Mouse (Mus musculus): Measurements from ENCODE around the gene Zhx3.
A peak's percentile ranks its signal among the peaks of the same experiment; 100 is the strongest.

Zhx3 gene

GRCm38 (mm10) chr2:160804794-160805527 is 67.8 kb downstream of the Zhx3 start:
- DNase-seq (ENCODE audit: low spot score in 2 of 2) = peak in 1 of 2 experiments; percentile 9

DNA sequence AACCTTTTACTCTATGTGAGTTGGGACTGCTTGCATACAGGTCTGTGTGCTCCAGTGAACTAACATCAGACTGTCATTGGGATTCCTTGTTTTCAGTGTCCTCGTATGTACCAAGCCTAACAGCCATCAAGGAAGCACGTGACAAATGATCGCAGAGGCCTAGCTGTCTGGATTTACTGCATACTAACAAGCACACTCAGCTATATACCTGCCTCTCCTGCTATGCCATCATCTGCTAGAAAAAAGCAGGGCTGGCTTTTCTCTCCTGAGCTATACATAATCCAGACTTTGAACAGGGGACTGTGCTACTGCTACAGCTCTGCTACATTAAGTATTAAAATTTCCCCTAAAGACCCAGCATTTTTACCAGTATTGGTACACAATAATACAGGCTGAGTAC is 70.5 kb downstream of the Zhx3 start:
- DNase-seq (ENCODE audit: low spot score in 2 of 2) = no peak

DNA sequence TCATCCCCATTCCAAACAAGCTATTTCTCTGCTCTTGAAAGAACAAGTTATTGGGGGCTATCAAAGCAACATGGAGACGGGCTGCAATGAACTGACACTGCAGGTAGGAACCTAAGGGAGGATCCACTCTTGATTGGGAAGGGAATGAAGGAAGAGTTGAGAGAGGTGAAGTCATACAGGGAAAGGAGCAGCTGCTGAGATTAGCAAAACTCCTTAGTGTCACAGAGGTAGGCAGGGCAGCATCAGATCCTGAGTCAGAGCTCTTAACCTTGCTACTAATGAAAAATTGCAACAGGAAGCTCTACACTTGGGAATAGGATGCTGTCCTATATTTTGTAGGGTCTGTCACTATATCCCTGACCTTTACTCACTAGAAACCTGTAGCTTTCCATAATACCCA is 71.8 kb downstream of the Zhx3 start:
- DNase-seq (ENCODE audit: low spot score in 2 of 2) = no peak

DNA sequence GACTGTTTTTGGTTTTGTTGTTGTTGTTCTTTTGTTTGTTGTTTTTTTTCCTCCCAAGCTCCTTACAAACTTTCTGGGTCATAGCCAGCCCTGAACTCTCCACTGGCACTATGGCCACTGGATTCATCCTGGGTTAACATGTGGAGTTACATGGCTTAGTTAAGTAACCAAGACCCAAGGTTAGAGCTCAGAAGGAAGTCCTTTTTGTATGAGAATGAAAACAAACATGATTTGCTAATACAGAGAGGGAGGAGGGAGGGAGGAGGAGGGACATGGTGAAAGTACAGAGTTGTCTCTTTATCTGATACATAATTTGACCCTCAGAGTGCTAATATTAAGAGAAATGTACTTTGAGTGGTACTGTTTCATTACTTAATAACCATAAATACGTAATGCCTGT is 74.6 kb downstream of the Zhx3 start:
- DNase-seq (ENCODE audit: low spot score in 2 of 2) = no peak

DNA sequence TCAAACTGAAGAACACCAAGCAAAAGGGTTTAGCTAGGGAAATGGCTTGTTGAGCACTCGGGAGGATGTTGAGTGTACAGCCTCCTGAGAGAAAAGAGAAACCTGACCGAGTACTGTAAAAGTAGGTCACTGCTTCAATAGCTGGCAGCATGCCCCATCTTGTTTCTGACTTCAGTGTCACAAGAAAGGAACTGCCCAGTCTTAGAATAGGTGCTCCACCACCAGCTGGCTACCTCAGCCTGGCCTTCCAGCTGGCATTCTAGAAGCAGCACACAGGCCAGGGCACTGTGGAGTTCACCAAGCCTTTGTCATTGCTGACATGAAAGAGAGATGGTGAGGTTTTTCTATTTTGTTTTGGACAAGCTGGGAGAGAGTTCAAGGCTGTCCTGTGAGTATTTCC is 75.8 kb downstream of the Zhx3 start:
- DNase-seq (ENCODE audit: low spot score in 2 of 2) = peak; percentile 47 to 65

GRCm38 (mm10) chr2:160793117-160793516 is 79.7 kb downstream of the Zhx3 start:
- no peak for DNase-seq (ENCODE audit: low spot score in 2 of 2)

- no peak for DNase-seq (ENCODE audit: low spot score in 2 of 2)
Observed at GRCm38 (mm10) chr2:160789741-160790140, 83.1 kb downstream of the Zhx3 start.

GRCm38 (mm10) chr2:160789046-160789445 is 83.8 kb downstream of the Zhx3 start:
- DNase-seq (ENCODE audit: low spot score in 2 of 2) = no peak

GRCm38 (mm10) chr2:160786333-160786732 is 86.5 kb downstream of the Zhx3 start:
- DNase-seq (ENCODE audit: low spot score in 2 of 2) = no peak

DNA sequence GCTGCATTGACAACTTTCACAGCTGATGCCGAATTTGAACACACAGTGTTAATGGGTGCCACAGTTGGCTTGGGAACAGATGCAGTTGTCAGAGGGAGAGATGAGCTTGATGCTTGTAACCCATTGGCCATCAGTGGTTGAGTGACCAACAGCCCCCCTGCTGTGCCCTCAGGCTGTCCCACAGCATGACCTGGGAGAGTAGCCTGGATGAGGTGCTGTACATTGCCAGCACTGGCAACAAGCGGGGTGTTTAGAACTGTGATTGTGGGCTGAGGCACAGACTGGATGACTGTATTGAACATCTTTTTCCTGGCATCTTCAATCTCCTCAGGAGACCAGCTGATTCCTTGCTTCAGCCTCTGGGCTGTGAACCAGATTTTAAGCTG is 92.0 kb downstream of the Zhx3 start:
- DNase-seq (ENCODE audit: low spot score in 2 of 2) = no peak

DNA sequence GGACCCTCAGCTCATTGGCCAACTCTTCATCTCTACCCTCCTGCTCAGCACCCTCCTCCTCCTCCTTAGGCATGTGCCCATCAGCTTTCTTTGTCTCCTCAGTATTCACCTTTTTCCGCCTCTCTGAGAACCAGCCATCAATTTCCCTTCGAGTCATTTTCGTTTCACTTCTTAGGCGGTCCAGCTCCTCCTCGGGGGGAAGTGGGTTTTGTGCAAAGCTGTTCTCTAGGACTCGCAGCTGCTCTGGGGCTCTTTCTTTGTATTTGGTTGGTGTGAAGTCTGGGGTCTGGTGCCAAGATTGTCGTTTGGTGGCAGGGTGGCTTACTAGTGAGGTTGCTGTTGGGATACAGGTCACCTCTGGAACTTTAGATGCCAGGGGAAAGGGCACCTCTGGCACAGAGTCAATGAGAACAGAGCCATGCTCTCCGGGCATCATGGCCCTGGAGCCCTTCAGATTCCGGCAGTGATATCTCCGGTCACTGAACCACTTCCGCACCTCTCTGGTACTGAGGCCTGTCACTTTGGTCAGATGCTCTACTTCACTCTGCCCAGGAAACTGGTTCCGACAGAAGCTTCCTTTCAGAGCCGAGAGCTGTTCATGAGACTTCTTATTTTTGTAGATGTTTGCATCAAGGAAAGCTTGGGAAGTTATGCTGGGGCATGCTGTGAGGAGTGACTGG is 92.5 kb downstream of the Zhx3 start:
- DNase-seq (ENCODE audit: low spot score in 2 of 2) = no peak

- no peak for DNase-seq (ENCODE audit: low spot score in 2 of 2)
Observed at GRCm38 (mm10) chr2:160778034-160778433, 94.8 kb downstream of the Zhx3 start.

DNA sequence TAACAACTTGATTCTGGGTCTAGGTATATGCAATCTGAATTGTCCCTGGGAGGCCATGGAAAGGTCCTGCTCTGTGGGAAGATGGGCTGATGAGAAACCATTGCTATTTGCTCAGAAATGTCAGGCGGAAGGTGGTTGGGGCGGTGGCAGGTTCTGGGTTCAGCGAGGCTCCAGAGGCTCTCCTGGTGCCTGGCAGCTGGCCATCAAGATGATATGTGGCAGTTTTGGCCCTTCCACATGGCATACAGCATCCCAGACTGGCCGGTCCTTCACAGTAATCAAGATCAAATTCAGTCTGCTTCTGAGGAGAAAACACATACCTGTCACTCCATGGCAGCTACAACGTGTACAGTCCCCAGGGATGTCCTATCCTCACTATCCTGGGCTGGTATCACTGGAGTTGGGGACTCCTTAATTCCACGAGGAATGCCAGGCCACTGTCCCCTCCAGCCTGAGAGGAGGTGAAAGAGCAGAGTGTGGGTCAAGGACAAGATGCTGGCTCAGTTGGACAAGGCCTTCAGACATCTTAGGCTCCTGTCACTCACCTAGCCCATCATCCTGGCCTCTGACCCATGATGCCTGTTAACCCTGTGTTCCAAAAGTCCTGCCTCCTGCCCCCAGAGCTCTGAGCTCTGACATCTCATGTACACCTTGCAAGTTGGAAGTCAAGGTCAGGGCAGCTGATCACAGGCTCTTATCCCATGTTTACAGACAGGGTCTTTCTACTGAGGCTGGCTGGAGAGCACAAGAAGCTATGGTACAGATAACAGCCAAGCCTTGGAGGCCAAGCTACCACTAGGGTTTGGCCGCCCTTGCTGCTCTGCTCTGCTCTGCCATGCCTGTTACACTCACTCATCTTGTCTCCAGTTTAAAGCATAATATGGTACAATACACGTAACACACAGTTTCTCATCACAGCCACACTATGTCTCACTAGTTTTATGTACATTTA is 101.2 kb downstream of the Zhx3 start:
- DNase-seq (ENCODE audit: low spot score in 2 of 2) = no peak

DNA sequence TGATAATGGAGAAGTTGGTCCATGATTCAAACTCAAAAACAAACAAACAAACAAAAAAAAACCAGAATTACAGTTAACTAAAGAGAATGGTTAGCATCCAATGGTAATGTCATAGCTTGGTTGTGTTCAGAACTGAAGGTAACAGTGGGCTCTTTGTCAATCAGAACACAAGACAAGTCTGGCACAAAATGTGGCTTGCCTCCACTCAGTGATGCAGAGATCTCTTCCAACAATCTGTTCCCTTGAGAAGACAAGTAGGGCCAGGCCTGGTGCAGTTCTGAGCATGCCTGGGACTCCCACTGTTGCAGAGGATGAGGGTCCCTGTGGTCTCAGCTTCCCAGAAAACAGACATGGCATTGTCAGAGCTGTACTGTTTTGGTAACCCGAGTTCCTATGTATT is 101.9 kb downstream of the Zhx3 start:
- DNase-seq (ENCODE audit: low spot score in 2 of 2) = no peak

GRCm38 (mm10) chr2:160770409-160770808 is 102.4 kb downstream of the Zhx3 start:
- DNase-seq (ENCODE audit: low spot score in 2 of 2) = no peak

DNA sequence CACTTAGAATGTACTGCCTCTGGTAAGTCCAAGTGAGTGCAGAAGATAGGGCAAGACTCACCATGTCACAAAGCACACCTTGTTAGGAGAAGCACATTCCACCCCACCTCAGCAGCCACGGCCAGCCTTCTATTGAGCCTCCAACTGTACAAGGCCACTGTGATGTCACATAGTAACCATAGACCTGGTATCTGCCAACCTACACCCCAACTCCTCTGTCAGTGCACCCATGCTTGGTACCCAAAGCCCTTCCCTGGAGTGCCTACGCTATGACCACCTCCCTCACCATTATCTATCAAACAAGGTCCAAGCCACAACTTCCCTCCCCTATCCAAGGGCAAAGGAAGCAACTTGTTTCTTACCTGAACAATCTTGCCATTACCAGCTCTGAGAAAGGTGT is 103.8 kb downstream of the Zhx3 start:
- no peak for DNase-seq (ENCODE audit: low spot score in 2 of 2)

DNA sequence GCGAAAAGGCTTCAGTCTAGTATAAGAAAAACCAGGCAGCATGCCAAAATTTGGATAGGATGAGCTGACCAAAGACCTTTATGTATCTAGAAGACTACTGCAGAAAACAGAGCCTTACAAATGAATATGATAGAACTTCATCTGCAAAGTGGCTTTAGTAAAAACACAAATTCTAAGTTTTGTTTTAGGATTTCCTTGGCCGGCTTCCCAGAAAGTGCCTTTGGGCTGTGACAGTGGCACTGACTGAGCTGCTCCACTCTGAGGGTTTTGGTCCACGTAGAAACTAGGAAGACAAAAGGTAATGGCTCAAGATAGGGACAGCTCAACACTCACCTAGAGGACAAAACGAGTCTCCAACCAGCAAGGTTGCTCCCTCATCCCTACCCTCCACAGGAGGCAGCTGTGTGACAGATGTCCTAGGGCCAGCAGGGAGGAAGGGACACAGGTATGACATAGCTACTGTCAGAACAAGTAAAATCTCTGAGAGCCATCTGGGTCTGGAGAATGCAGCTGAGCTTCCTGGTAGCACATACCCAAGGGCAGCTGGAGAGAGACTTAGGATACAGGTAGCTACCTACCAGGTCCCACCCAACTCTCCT is 104.6 kb downstream of the Zhx3 start:
- DNase-seq (ENCODE audit: low spot score in 2 of 2) = no peak

GRCm38 (mm10) chr2:160767201-160767600 is 105.6 kb downstream of the Zhx3 start:
- DNase-seq (ENCODE audit: low spot score in 2 of 2) = no peak

GRCm38 (mm10) chr2:160766371-160766771 is 106.4 kb downstream of the Zhx3 start:
- no peak for DNase-seq (ENCODE audit: low spot score in 2 of 2)

- no peak for DNase-seq (ENCODE audit: low spot score in 2 of 2)
Observed at GRCm38 (mm10) chr2:160765096-160765495, 107.7 kb downstream of the Zhx3 start.

DNA sequence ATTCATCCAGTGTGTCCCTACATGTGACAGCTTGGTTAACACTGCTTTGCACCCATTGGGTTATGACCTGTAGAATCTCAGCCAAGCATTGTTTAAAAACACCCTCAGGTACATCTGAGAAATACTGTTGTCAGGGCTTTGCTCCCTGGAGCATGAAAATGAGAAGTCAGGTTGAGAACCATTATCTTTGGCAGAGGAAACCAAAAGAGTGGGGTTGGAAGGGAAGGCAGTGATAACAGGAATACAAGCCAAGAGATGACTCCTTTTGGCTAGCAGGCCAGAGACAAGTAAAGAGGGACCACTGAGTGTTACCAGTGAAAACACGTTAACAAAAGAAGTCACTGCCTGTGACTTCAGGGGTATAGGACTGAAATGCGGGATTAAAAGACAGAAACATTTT is 108.4 kb downstream of the Zhx3 start:
- no peak for DNase-seq (ENCODE audit: low spot score in 2 of 2)

DNA sequence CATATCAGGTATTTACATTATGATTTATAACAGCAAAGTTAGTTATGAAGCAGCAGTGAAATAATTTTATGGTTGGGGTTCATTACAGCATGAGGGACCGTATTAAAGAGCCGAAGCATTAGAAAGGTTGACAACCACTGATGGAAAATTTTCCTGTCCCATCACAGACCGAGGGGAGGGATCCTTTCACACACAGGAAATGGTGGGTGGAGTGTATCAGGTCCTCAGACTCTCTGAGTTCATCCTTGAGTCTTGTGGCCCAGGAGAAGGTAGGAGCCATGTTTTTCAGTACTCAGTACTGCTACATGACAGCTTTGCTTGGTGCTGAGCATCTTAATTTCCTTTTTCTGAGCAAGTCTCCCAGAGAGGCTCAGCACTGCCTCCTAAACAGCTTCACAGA is 109.0 kb downstream of the Zhx3 start:
- no peak for DNase-seq (ENCODE audit: low spot score in 2 of 2)

Measured in urinary bladder, adult 18-20 months (tissue).